Mouse (Mus musculus) kidney, postnatal 14 days (tissue): ENCODE data around the gene Lingo1.

ENCODE experiments used
- DNase-seq: peaks from one replicate; pipeline ENCODE4 v3.0.0; 2022; ENCODE audit warnings: mixed read lengths

Gene Lingo1

GRCm38 (mm10) chr9:56795721-56796655 is at the start of gene Lingo1:
Gene Lingo1 (minus strand): TSS chr9:56796468.
- no peak for DNase-seq

DNA sequence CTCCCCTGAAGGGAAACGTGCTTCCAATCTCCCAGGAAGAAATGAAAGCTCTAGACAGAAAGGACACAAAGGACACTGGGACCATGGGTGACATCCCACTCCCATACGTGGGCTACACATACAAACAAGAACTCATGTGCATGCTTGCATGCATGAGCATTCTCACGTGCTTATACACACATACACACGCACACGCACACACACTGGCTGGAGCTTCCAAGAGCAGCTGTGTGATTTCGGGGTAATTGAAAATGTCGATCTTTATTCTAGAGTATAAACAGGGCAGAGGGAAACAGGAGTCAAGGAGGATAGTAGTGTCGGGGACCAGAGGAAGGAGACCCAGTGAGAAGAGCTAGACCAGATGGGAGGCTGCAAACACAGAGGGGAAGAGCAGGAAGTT is 48.4 kb upstream of the Lingo1 start:
- DNase-seq: no peak

GRCm38 (mm10) chr9:56843679-56844188 is 47.5 kb upstream of the Lingo1 start:
- DNase-seq: peak; percentile 81

- no peak for DNase-seq
These were observed 46.0 kb upstream of the Lingo1 start for GRCm38 (mm10) chr9:56842303-56842719.

DNA sequence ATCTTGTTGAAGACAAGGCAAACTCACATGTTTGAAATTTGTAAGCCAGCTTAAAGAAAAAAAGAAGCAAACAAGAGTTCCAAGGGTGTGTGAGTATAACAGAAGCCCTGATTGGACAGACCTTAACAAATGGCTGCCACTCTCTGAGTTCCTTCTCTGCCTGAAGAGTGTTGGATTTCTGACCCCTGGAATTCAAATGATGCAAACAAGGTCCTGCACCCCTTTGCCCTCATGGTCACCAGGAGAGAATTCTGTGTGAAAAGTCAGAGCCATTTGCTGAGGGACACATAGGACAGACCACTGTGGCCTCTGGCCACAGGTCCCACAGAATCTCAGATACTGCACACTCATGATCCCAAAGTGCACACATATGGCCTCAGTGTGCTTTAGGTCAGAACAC is 45.6 kb upstream of the Lingo1 start:
- DNase-seq: no peak

DNA sequence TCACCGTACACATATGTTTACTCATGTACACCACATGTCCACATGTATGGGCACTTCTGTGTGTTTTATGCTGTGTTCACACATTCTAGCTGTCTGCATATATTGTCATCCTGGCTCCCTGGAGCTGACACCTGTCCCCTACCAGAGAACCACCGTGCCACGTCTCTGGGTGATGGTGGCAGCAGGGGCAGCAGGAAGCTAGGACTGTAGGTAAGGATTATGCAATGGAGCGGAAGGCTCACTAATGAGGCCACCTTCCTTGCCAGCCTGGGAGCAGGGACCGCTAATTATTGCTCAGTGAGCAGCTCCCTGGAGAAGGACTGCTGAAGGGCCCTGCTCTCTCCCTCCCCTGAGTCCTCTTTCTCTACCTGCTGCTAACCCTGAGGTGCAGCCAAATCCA is 44.5 kb upstream of the Lingo1 start:
- DNase-seq: no peak

- no peak for DNase-seq
These were observed 38.9 kb upstream of the Lingo1 start for GRCm38 (mm10) chr9:56835152-56835551.

GRCm38 (mm10) chr9:56832900-56833299 is 36.6 kb upstream of the Lingo1 start:
- DNase-seq: no peak

DNA sequence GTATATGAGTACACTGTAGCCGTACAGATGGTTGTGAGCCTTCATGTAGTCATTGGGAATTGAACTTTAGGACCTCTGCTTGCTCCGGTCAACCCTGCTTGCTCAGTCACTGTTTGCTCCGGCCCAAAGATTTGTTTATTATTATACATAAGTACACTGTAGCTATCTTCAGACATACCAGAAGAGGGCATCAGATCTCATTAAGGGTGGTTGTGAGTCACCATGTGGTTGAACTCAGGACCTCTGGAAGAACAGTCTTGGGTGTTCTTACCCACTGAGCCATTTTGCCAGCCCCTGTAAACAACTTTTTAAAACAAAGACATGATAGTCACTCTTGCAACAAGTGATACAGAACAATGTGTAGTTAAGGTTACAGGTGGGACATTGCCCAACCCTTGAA is 35.6 kb upstream of the Lingo1 start:
- DNase-seq: no peak

DNA sequence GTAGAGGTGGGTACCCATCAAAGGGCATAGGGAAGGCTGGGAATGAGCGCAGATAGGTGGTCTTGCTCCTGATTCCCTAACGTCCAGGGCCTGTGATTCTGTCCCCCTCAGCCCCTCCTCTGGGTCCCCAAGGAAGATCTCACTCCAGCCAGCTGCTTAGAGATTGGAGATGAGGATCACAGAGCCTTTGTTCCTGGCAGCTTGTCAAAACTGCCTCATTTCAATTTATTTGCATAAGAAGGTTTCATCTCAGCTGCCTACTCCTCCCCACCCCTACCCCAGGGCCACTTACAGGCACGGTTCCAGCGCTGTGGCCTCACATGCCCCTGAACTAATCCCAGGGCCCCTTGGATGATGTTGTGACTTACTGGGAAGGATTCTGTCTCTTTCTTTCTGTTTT is 33.9 kb upstream of the Lingo1 start:
- peak; percentile 54 for DNase-seq

DNA sequence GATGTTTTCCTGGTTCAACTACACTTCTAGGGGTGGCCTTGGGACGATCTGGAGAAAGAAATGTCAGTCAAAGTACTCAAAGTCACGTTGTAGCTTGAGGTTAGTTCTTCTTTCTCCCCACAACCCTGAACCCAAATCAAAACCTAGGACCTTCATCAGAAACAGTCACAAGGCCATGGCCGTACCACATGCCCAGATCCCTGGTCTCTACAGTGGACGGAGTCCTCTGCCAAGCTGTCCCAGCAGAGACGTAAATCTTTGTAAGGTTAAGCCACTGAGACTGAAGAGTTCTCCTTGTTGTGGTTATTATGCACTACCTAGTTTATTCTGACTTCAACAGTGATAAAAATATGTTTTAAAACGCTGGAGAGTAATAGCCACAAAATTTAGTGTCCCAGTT is 32.6 kb upstream of the Lingo1 start:
- DNase-seq: no peak

- no peak for DNase-seq
These were observed 31.9 kb upstream of the Lingo1 start for GRCm38 (mm10) chr9:56828146-56828545.

DNA sequence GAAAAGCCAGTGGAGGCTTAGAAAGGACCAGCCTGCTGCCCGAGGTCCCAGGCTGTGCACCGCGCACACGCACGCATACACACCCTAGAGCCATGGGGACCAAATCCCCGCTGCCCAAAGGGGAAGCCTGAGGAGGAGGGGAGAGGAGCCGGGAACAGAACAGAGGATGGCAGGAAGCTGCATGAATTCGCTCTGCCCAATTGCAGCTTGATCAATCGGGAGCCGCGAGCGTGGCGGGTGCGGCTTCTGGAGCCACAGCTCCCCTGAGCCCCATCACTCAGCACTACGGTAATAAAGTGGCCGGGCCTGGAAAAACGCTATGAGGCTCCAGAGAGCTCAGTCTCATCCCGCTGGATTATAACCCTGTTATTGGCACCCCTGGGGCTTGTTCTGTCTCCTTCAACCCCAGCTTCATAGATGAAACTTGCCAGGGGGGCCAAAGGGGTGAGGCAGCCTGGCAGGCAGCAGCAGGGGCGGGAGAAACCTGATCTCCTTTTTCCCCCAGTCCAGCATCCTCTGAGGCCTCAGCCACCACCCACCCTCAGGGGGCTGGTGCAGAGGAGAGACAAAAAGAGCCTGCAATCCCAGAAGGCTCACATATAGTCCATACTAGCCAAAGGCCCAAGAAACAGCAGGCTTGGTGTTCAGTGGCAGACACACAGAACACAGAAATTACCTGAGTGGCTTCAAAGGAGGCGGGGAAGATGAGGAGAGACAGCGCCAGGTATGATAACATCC is 29.4 kb upstream of the Lingo1 start:
- DNase-seq: no peak

- DNase-seq: peak; percentile 35
These were observed 28.6 kb upstream of the Lingo1 start for GRCm38 (mm10) chr9:56824900-56825299.

- DNase-seq: no peak
These were observed 14.6 kb upstream of the Lingo1 start for GRCm38 (mm10) chr9:56810916-56811315.

- DNase-seq: no peak
These were observed 11.7 kb upstream of the Lingo1 start for GRCm38 (mm10) chr9:56807990-56808389.

DNA sequence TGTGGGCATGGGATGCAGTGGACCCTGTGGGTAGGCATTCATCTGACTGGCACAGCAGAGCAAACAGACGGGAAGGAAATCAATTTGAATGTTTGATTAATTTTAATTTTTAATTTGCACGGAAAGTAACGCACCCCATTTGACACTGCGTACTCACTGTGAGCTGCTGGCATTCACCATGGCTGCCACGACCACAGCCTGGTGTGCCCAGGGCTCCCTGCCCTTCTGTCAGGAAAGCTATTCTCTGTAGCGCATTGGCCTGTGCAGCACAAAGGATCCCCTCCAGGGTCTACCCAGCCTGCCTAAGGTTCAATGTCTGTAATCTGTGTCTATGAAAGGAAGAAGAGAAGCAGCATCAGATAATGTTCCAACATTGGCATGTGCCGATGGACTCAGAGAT is 6.9 kb upstream of the Lingo1 start:
- no peak for DNase-seq

- DNase-seq: peak; percentile 69
These were observed 1.6 kb upstream of the Lingo1 start for GRCm38 (mm10) chr9:56797876-56798275.

DNA sequence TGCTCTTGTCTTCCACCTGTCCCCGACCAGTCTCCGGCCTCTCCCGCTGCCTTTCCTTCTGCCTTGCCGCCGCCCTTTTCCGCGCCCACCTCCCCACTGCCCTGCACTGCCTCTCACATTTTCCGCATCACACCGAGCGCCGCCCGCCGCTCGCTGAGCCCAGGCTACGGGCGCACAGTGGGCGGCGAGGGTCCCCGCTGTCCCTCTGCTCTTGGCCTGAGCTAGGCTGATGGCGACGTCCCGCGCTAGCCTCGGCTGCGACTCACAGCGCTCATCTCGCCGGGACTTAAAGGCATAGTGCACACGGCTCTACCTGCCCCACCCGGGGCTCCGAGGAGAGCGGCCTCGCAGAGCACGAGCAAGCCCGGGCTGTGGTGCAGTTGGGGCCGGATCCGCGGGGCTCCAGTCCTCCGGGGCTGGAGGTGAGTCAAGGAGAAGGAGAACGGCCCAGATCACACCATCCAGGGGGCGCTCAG is 426 bp upstream of the Lingo1 start:
- no peak for DNase-seq

DNA sequence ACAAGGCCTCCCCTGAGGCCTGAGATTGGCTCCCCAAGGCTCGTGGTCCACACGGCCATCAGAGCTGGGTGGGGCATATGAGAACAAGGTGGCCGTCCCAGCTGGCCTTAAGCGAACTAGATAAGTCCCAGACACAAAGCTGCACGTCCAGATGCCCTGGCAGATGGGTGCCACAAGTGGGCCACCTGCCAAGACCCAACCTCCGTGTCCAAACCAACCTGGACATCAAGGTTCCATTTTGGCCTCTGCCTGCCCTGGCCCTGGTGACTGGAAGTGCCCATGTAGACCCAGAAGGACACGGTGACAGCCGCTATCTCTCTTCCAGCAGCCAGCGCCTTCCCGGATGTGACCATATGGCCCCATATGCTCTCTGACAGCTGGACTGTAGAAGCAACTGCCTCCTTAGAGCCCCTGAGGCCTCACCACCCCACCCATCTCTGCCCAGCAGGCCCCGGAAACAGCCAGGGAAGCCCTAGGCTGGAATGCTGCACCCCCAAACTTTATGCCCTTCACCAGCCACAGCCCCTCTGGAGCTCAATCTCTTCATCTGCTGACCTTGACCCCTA is 4.5 kb downstream of the Lingo1 start:
- DNase-seq: no peak

- DNase-seq: no peak
These were observed 11.7 kb downstream of the Lingo1 start for GRCm38 (mm10) chr9:56784576-56784975.

GRCm38 (mm10) chr9:56776881-56777801 is 19.1 kb downstream of the Lingo1 start:
- DNase-seq: no peak
